Mouse (Mus musculus): Measurements from ENCODE around the gene Mettl18. TPM values are rescaled to one million over a fixed set of nuclear protein-coding genes. Genes with fewer than 3 reads are reported as not detected.
A peak's percentile ranks its signal among the peaks of the same experiment; 100 is the strongest.

Gene Mettl18
- polyA plus RNA-seq (2015; fragmentation: Nextera tagmentation; extraction: Ambion mirVana) = 9.4 and 9.6 TPM in 2 replicates

GRCm38 (mm10) chr1:163994721-163995608 lies at the start of gene Mettl18, which contains the start of gene BC055324:
Mettl18 (plus strand) TSS chr1:163994889.
BC055324 (minus strand) TSS chr1:163994796.
- peak within 1 kb of the TSS; percentile 61 for H3K4me2 ChIP-seq
- peak within 1 kb of the TSS; percentile 89 for H3K4me3 ChIP-seq (replicated peaks)
- H3K4me1 ChIP-seq = no peaks in the 10 kb centered on the region
- H3K27ac ChIP-seq = peak within 1 kb of the TSS; percentile 82
- H3K9ac ChIP-seq = peak within 1 kb of the TSS; percentile 80
- 2% methylated on average over 43 of the region's 43 CpGs for WGBS
- H3K9me3 ChIP-seq = no peaks in the 10 kb centered on the region
- H3K36me3 ChIP-seq = no peaks in the 10 kb centered on the region
- no peaks in the 10 kb centered on the region for H3K27me3 ChIP-seq (replicated peaks)
- ATAC-seq (ENCODE audit: insufficient read depth, low FRiP score, low read depth) = peak; percentile 95

DNA sequence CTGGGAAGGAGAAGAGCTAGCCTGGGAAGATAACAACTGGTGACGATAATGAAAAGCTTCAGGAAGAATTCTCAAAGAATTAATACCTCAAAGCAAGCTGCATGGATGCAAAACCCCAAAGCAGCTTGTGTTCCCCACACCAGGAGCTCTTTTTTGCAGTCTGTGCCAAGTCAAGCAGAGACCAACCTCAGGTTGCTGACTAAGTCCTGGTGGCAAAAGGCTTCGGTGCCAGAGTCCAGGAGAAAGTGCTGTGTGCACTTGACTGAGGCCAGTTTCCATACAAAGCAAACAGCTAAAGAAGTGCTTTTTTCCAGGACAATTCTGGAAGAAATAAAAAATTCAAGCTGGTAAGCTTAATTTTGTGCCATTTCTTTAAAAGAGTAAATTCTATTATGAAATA lies 41.3 kb upstream of the Mettl18 start:
- no peaks in the 10 kb centered on the region for H3K27me3 ChIP-seq (replicated peaks)
- peaks cover 30% of the 10 kb centered on the region for H3K36me3 ChIP-seq
- no peaks in the 10 kb centered on the region for H3K9me3 ChIP-seq
- no peak overlapping the region for H3K9ac ChIP-seq
- H3K4me2 ChIP-seq = no peak overlapping the region
- 97% methylated on average over 2 of the region's 2 CpGs for WGBS
- no peak overlapping the region for H3K27ac ChIP-seq
- ATAC-seq (ENCODE audit: insufficient read depth, low FRiP score, low read depth) = no peak
- H3K4me1 ChIP-seq = no peaks in the 10 kb centered on the region
- H3K4me3 ChIP-seq (replicated peaks) = no peak overlapping the region

- Histone ChIP-seq H3K9ac (no peak overlapping the region), H3K27me3 (replicated peaks) (no peaks in the 10 kb centered on the region), H3K4me3 (replicated peaks) (no peak overlapping the region), H3K36me3 (peaks cover 11% of the 10 kb centered on the region), H3K4me2 (no peak overlapping the region), H3K27ac (no peak overlapping the region), H3K4me1 (no peaks in the 10 kb centered on the region), H3K9me3 (no peaks in the 10 kb centered on the region)
- 80% methylated on average over 3 of the region's 3 CpGs for WGBS
- ATAC-seq (ENCODE audit: insufficient read depth, low FRiP score, low read depth) = no peak
Observed at GRCm38 (mm10) chr1:163958036-163958435, 36.7 kb upstream of the Mettl18 start.

GRCm38 (mm10) chr1:163964008-163964689 lies 30.5 kb upstream of the Mettl18 start:
- no peaks in the 10 kb centered on the region for H3K4me1 ChIP-seq
- no peak overlapping the region for H3K4me2 ChIP-seq
- no peaks in the 10 kb centered on the region for H3K27me3 ChIP-seq (replicated peaks)
- no peak overlapping the region for H3K4me3 ChIP-seq (replicated peaks)
- no peak overlapping the region for H3K27ac ChIP-seq
- H3K36me3 ChIP-seq = peaks cover 6% of the 10 kb centered on the region; the same call in 1 of the 2 replicates
- no peaks in the 10 kb centered on the region for H3K9me3 ChIP-seq
- H3K9ac ChIP-seq = no peak overlapping the region
- WGBS = 85% methylated on average over 10 of the region's 10 CpGs
- ATAC-seq (ENCODE audit: insufficient read depth, low FRiP score, low read depth) = no peak

GRCm38 (mm10) chr1:163974471-163974870 lies 20.2 kb upstream of the Mettl18 start:
- H3K27ac ChIP-seq = no peak overlapping the region
- H3K4me3 ChIP-seq (replicated peaks) = no peak overlapping the region
- no peaks in the 10 kb centered on the region for H3K9me3 ChIP-seq
- H3K9ac ChIP-seq = no peak overlapping the region
- ATAC-seq (ENCODE audit: insufficient read depth, low FRiP score, low read depth) = no peak
- 62% methylated on average over 1 of the region's 1 CpGs for WGBS
- H3K4me1 ChIP-seq = no peaks in the 10 kb centered on the region
- H3K4me2 ChIP-seq = no peak overlapping the region
- no peaks in the 10 kb centered on the region for H3K27me3 ChIP-seq (replicated peaks)
- 0 out of 2 replicates have a peak, but pooled peaks cover 2% of the 10 kb centered on the region for H3K36me3 ChIP-seq

DNA sequence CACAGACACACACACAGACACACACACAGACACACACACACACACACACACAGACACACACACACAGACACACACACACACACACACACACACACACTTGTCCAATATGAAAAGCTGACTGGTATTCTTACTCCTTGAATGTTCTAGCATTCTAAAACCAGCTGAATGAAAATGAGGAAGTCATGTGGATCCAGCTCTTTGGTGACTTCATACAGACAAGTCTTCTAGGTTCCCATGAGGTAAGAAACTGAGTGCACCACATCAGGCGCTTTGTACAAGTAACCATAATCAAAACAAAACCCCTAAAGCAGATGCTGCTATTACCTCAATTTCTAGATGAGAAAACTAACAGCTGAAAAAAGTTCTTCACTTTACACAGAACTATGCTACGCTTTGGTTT lies 19.6 kb upstream of the Mettl18 start:
- no peak for ATAC-seq (ENCODE audit: insufficient read depth, low FRiP score, low read depth)
- Histone ChIP-seq H3K9me3 (no peaks in the 10 kb centered on the region), H3K4me3 (replicated peaks) (no peak overlapping the region), H3K27ac (no peak overlapping the region), H3K4me1 (no peaks in the 10 kb centered on the region), H3K36me3 (0 out of 2 replicates have a peak, but pooled peaks cover 2% of the 10 kb centered on the region), H3K27me3 (replicated peaks) (no peaks in the 10 kb centered on the region), H3K4me2 (no peak overlapping the region), H3K9ac (no peak overlapping the region)
- 90% methylated on average over 2 of the region's 2 CpGs for WGBS

DNA sequence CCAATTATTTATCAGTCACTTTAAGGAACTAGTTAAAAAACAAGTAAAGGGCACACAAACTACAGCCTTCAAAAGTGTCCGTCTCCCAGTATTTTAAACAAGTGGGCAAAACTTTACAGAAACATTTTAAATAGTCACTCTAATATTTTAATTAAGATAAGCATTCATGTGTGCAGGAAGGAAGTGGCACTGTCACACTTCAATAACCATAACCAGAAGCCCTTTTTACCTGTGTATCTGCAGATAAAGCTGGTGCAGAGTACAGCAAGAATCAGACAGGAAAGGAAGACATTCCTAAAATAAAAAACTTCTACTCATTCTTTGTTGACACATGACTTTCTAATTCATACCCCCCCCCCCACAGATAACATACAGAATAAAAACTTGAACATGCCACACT lies 18.2 kb upstream of the Mettl18 start:
- Histone ChIP-seq H3K9ac (no peak overlapping the region), H3K36me3 (0 out of 2 replicates have a peak, but pooled peaks cover 2% of the 10 kb centered on the region), H3K27ac (no peak overlapping the region), H3K4me1 (no peaks in the 10 kb centered on the region), H3K4me3 (replicated peaks) (no peak overlapping the region), H3K27me3 (replicated peaks) (no peaks in the 10 kb centered on the region), H3K4me2 (no peak overlapping the region), H3K9me3 (no peaks in the 10 kb centered on the region)
- WGBS = 84% methylated on average over 1 of the region's 1 CpGs
- ATAC-seq (ENCODE audit: insufficient read depth, low FRiP score, low read depth) = no peak

- no peak overlapping the region for H3K4me3 ChIP-seq (replicated peaks)
- no peak overlapping the region for H3K9ac ChIP-seq
- H3K27me3 ChIP-seq (replicated peaks) = no peaks in the 10 kb centered on the region
- no peaks in the 10 kb centered on the region for H3K4me1 ChIP-seq
- 77% methylated on average over 4 of the region's 4 CpGs for WGBS
- no peak overlapping the region for H3K27ac ChIP-seq
- H3K4me2 ChIP-seq = no peak overlapping the region
- no peaks in the 10 kb centered on the region for H3K36me3 ChIP-seq
- no peak for ATAC-seq (ENCODE audit: insufficient read depth, low FRiP score, low read depth)
- H3K9me3 ChIP-seq = no peaks in the 10 kb centered on the region
Observed at GRCm38 (mm10) chr1:163992371-163992770, 2.3 kb upstream of the Mettl18 start.

- H3K4me2 ChIP-seq = peak overlapping the region; percentile 61
- peak overlapping the region; percentile 80 for H3K9ac ChIP-seq
- no peaks in the 10 kb centered on the region for H3K9me3 ChIP-seq
- ATAC-seq (ENCODE audit: insufficient read depth, low FRiP score, low read depth) = peak; percentile 74
- no peaks in the 10 kb centered on the region for H3K4me1 ChIP-seq
- H3K36me3 ChIP-seq = no peaks in the 10 kb centered on the region
- H3K27ac ChIP-seq = 0 out of 2 replicates have a peak overlapping the region, but pooled peaks have one; percentile 54
- peak overlapping the region; percentile 89 for H3K4me3 ChIP-seq (replicated peaks)
- 1% methylated on average over 38 of the region's 38 CpGs for WGBS
- no peaks in the 10 kb centered on the region for H3K27me3 ChIP-seq (replicated peaks)
Observed at GRCm38 (mm10) chr1:163994173-163994720, 442 bp upstream of the Mettl18 start.

- 73% methylated on average over 2 of the region's 2 CpGs for WGBS
- peak overlapping the region; percentile 44; the same call in 1 of the 2 replicates for H3K9ac ChIP-seq
- peak overlapping the region; percentile 61 for H3K4me2 ChIP-seq
- no peak for ATAC-seq (ENCODE audit: insufficient read depth, low FRiP score, low read depth)
- H3K9me3 ChIP-seq = no peaks in the 10 kb centered on the region
- H3K27me3 ChIP-seq (replicated peaks) = no peaks in the 10 kb centered on the region
- no peaks in the 10 kb centered on the region for H3K4me1 ChIP-seq
- H3K27ac ChIP-seq = no peak overlapping the region
- peak overlapping the region; percentile 89 for H3K4me3 ChIP-seq (replicated peaks)
- no peaks in the 10 kb centered on the region for H3K36me3 ChIP-seq
Observed at GRCm38 (mm10) chr1:163995609-163995913, 872 bp downstream of the Mettl18 start.

GRCm38 (mm10) chr1:164001831-164002452 lies 7.3 kb downstream of the Mettl18 start:
- no peak for ATAC-seq (ENCODE audit: insufficient read depth, low FRiP score, low read depth)
- Histone ChIP-seq H3K4me1 (no peaks in the 10 kb centered on the region), H3K27me3 (replicated peaks) (no peaks in the 10 kb centered on the region), H3K4me2 (no peak overlapping the region), H3K9ac (no peak overlapping the region), H3K27ac (no peak overlapping the region), H3K4me3 (replicated peaks) (no peak overlapping the region), H3K9me3 (no peaks in the 10 kb centered on the region), H3K36me3 (no peaks in the 10 kb centered on the region)
- 64% methylated on average over 6 of the region's 6 CpGs for WGBS

Data from stomach, embryonic 15.5 days (tissue).